Mouse (Mus musculus): ENCODE data around the gene 1110065P20Rik. TPM values are rescaled to one million over a fixed set of nuclear protein-coding genes. Genes with fewer than 3 reads are reported as not detected.

Gene 1110065P20Rik
- 45.0 and 58.0 TPM in 2 replicates for polyA plus RNA-seq (2016; fragmentation: Nextera tagmentation; extraction: Ambion mirVana)

GRCm38 (mm10) chr4:124850933-124851658, at the start of gene 1110065P20Rik:
TSS of gene 1110065P20Rik (minus strand) at chr4:124851196.
- H3K27ac ChIP-seq: peak within 1 kb of the TSS; percentile 98
- DNase-seq (ENCODE audit: low spot score): peak; percentile 91
- peaks cover 20% of the 10 kb centered on the region for H3K4me1 ChIP-seq
- peak within 1 kb of the TSS; percentile 84 for H3K4me3 ChIP-seq
- H3K9me3 ChIP-seq: no peaks in the 10 kb centered on the region
- under 1% methylated on average over 75 of the region's 75 CpGs for WGBS
- H3K36me3 ChIP-seq: peaks cover 39% of the 10 kb centered on the region
- H3K27me3 ChIP-seq (ENCODE audit: insufficient read depth, poor library complexity, severe bottlenecking): no peaks in the 10 kb centered on the region

GRCm38 (mm10) chr4:124899906-124900305, 48.9 kb upstream of the 1110065P20Rik start:
- DNase-seq (ENCODE audit: low spot score): no peak
- H3K27me3 ChIP-seq (ENCODE audit: insufficient read depth, poor library complexity, severe bottlenecking): peaks cover 75% of the 10 kb centered on the region
- peaks cover 17% of the 10 kb centered on the region for H3K4me1 ChIP-seq
- H3K4me3 ChIP-seq: no peak overlapping the region
- 55% methylated on average over 5 of the region's 5 CpGs for WGBS
- no peaks in the 10 kb centered on the region for H3K9me3 ChIP-seq
- no peak overlapping the region for H3K27ac ChIP-seq
- H3K36me3 ChIP-seq: no peaks in the 10 kb centered on the region

- no peak for DNase-seq (ENCODE audit: low spot score)
- Histone ChIP-seq H3K9me3 (no peaks in the 10 kb centered on the region), H3K27ac (no peak overlapping the region), H3K4me1 (peaks cover 19% of the 10 kb centered on the region), H3K4me3 (no peak overlapping the region), H3K27me3 (ENCODE audit: insufficient read depth, poor library complexity, severe bottlenecking) (peaks cover 85% of the 10 kb centered on the region), H3K36me3 (no peaks in the 10 kb centered on the region)
- WGBS: 63% methylated on average over 10 of the region's 10 CpGs
Measured at GRCm38 (mm10) chr4:124898428-124898827, 47.4 kb upstream of the 1110065P20Rik start.

- 2% methylated on average over 83 of the region's 83 CpGs for WGBS
- Histone ChIP-seq H3K4me1 (peaks cover 16% of the 10 kb centered on the region), H3K27ac (no peak overlapping the region), H3K4me3 (peak overlapping the region; percentile 60), H3K9me3 (no peaks in the 10 kb centered on the region), H3K27me3 (ENCODE audit: insufficient read depth, poor library complexity, severe bottlenecking) (peaks cover 97% of the 10 kb centered on the region), H3K36me3 (no peaks in the 10 kb centered on the region)
- DNase-seq (ENCODE audit: low spot score): no peak
Measured at GRCm38 (mm10) chr4:124894508-124895428, 43.8 kb upstream of the 1110065P20Rik start.

GRCm38 (mm10) chr4:124893769-124894168, 42.8 kb upstream of the 1110065P20Rik start:
- H3K4me3 ChIP-seq: no peak overlapping the region
- H3K36me3 ChIP-seq: no peaks in the 10 kb centered on the region
- no peaks in the 10 kb centered on the region for H3K9me3 ChIP-seq
- H3K27ac ChIP-seq: no peak overlapping the region
- peaks cover 92% of the 10 kb centered on the region for H3K27me3 ChIP-seq (ENCODE audit: insufficient read depth, poor library complexity, severe bottlenecking)
- no peak for DNase-seq (ENCODE audit: low spot score)
- H3K4me1 ChIP-seq: peaks cover 11% of the 10 kb centered on the region
- whole genome bisulfite sequencing: 40% methylated on average over 6 of the region's 6 CpGs

GRCm38 (mm10) chr4:124890831-124891230, 39.8 kb upstream of the 1110065P20Rik start:
- peaks cover 11% of the 10 kb centered on the region for H3K4me1 ChIP-seq
- H3K27me3 ChIP-seq (ENCODE audit: insufficient read depth, poor library complexity, severe bottlenecking): peaks cover 92% of the 10 kb centered on the region
- H3K27ac ChIP-seq: no peak overlapping the region
- H3K36me3 ChIP-seq: no peaks in the 10 kb centered on the region
- no peak overlapping the region for H3K4me3 ChIP-seq
- no peaks in the 10 kb centered on the region for H3K9me3 ChIP-seq
- 68% methylated on average over 5 of the region's 5 CpGs for WGBS
- DNase-seq (ENCODE audit: low spot score): no peak

GRCm38 (mm10) chr4:124889935-124890334, 38.9 kb upstream of the 1110065P20Rik start:
- 78% methylated on average over 2 of the region's 2 CpGs for whole genome bisulfite sequencing
- no peak for DNase-seq (ENCODE audit: low spot score)
- H3K27me3 ChIP-seq (ENCODE audit: insufficient read depth, poor library complexity, severe bottlenecking): peaks cover 92% of the 10 kb centered on the region

GRCm38 (mm10) chr4:124888702-124889101, 37.7 kb upstream of the 1110065P20Rik start:
- WGBS: 68% methylated on average over 7 of the region's 7 CpGs
- DNase-seq (ENCODE audit: low spot score): no peak
- no peaks in the 10 kb centered on the region for H3K9me3 ChIP-seq
- H3K27ac ChIP-seq: no peak overlapping the region
- H3K4me1 ChIP-seq: no peaks in the 10 kb centered on the region
- no peaks in the 10 kb centered on the region for H3K36me3 ChIP-seq
- H3K27me3 ChIP-seq (ENCODE audit: insufficient read depth, poor library complexity, severe bottlenecking): peaks cover 91% of the 10 kb centered on the region
- H3K4me3 ChIP-seq: no peak overlapping the region

More at GRCm38 (mm10) chr4:124889935-124890334, 38.9 kb upstream of the 1110065P20Rik start:
- Histone ChIP-seq H3K4me1 (peaks cover 10% of the 10 kb centered on the region), H3K36me3 (no peaks in the 10 kb centered on the region), H3K4me3 (no peak overlapping the region), H3K27ac (no peak overlapping the region), H3K9me3 (no peaks in the 10 kb centered on the region)

- WGBS: 1% methylated on average over 37 of the region's 37 CpGs
- Histone ChIP-seq H3K4me1 (peaks cover 22% of the 10 kb centered on the region), H3K27me3 (ENCODE audit: insufficient read depth, poor library complexity, severe bottlenecking) (peaks cover 86% of the 10 kb centered on the region), H3K9me3 (no peaks in the 10 kb centered on the region), H3K27ac (no peak overlapping the region), H3K36me3 (no peaks in the 10 kb centered on the region), H3K4me3 (peak overlapping the region; percentile 54; the same call in 1 of the 2 replicates)
- no peak for DNase-seq (ENCODE audit: low spot score)
Measured at GRCm38 (mm10) chr4:124882151-124882729, 31.2 kb upstream of the 1110065P20Rik start.

- Histone ChIP-seq H3K4me1 (peaks cover 22% of the 10 kb centered on the region), H3K9me3 (no peaks in the 10 kb centered on the region), H3K27ac (no peak overlapping the region), H3K4me3 (peak overlapping the region; percentile 54), H3K27me3 (ENCODE audit: insufficient read depth, poor library complexity, severe bottlenecking) (peaks cover 77% of the 10 kb centered on the region), H3K36me3 (no peaks in the 10 kb centered on the region)
- DNase-seq (ENCODE audit: low spot score): no peak
- WGBS: 1% methylated on average over 37 of the region's 37 CpGs
Measured at GRCm38 (mm10) chr4:124881341-124881908, 30.4 kb upstream of the 1110065P20Rik start.

GRCm38 (mm10) chr4:124880599-124880998, 29.6 kb upstream of the 1110065P20Rik start, which contains the start of gene Epha10:
TSS of gene Epha10 (plus strand) at chr4:124880899.
- Histone ChIP-seq H3K36me3 (no peaks in the 10 kb centered on the region), H3K4me3 (peak within 1 kb of the TSS; percentile 54)
- WGBS: 10% methylated on average over 11 of the region's 11 CpGs

GRCm38 (mm10) chr4:124872719-124873118, 21.7 kb upstream of the 1110065P20Rik start:
- Histone ChIP-seq H3K27me3 (ENCODE audit: insufficient read depth, poor library complexity, severe bottlenecking) (no peaks in the 10 kb centered on the region), H3K27ac (no peak overlapping the region), H3K36me3 (no peaks in the 10 kb centered on the region), H3K9me3 (no peaks in the 10 kb centered on the region), H3K4me3 (no peak overlapping the region), H3K4me1 (no peaks in the 10 kb centered on the region)
- WGBS: 94% methylated on average over 1 of the region's 1 CpGs
- DNase-seq (ENCODE audit: low spot score): no peak

More at GRCm38 (mm10) chr4:124880599-124880998, 29.6 kb upstream of the 1110065P20Rik start, which contains the start of gene Epha10:
- peaks cover 22% of the 10 kb centered on the region for H3K4me1 ChIP-seq
- DNase-seq (ENCODE audit: low spot score): no peak
- H3K27me3 ChIP-seq (ENCODE audit: insufficient read depth, poor library complexity, severe bottlenecking): peaks cover 69% of the 10 kb centered on the region
- no peak within 1 kb of the TSS for H3K27ac ChIP-seq
- no peaks in the 10 kb centered on the region for H3K9me3 ChIP-seq
